Mouse (Mus musculus) cerebellum, adult 11-12 months (tissue): ENCODE measurements at regions not wholly inside any gene's neighbourhood (a gene's known extent, or its start where the extent isn't known, plus 50 kb on each side); places are given as distances from the start of the nearest gene placed in this dataset.

ENCODE experiments used
- DNase-seq: peaks from one replicate; pipeline ENCODE4 v3.0.0; 2022

DNA sequence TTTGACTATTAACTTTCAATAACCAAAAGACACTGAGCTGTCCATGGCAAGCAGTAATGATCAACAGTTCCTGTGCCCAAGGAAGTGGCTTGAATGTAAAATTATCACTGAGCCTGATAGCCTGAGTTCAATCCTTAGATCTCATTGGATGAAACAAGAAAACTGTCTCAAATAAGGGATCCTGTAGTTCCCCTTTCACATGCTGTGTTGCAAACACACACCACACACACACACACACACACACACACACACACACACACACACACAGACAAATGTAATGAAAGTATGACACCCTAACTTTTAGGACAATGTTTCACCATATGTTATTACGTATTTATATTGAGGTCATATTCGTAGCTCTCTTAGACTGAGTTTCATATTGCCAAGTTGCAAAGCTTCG lies 1032.7 kb upstream of the Zeb2 start:
- no peak for DNase-seq

DNA sequence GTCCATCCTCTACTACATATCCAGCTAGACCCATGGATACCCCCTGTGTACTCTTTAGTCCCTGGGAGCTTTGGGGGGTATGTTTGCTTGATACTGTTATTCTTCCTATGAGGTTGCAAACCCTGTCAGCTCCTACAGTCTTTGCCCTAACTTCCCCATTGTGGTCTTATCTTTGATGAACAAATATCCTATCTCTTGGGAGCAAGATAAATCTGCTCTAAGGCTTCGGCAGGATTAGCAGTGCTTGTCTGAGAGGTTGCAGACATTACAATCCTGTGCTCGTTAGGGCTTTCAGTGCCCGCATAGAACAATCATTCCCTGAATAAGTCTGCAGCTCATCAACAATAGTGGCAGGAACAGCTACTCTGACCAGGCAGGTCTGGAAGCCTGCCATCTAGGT lies 1002.7 kb upstream of the Zeb2 start:
- DNase-seq: no peak

GRCm38 (mm10) chr2:46106991-46107390 lies 989.8 kb upstream of the Zeb2 start:
- no peak for DNase-seq

DNA sequence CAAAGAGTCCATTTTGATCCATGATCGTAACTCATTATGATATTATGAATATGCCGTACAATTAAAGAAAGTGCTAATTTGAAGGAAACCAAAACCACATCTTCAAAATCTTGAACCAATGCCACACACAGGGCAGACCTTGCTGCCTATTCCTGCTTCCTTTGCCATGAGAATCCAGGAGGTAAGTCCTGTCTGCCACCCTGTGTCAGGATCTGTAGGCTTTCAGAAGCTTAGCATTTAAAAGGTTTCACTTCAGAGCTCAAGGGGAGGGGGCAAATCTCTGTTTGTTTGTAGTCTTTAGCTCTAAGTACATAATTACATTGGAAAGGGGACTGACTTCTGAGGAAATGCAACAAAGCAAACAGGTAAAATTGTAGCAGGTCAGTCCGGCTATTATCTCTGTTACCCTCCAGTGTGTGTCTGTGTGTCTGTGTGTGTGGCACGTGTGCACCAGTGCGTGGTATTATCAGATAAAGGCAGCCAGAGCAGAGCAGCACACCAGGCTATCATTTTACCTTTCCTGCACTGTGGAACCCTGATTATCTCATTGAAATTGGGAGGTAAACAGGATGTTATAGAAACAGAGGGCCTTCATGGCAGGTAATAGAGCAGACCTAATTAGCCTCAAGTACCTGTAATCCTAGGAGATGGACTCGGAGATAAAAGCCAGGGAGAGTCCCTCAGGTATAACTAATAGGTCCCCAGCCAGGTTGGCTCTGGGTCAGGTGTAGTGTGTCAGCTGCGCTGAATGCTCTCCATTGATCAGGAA lies 948.0 kb upstream of the Zeb2 start:
- DNase-seq: no peak

DNA sequence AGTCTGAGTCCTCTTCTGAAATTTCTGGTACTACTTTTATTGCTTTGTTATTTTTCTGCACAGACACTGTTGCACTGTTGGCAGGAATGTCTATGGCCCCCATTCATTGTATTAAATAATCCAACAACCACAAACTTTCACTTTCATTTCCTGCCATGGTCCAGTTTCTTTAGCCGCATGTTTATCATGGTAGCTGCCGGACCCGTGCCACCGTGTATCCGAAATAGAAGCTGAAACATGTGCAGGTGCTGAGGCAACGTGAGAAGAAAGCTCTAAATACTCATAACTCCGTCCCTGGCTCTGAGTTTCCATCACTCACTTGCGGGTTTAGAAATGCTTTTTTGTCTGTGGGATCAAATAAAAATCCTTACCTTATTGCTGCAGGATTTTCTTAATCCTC lies 938.5 kb upstream of the Zeb2 start:
- DNase-seq: no peak

DNA sequence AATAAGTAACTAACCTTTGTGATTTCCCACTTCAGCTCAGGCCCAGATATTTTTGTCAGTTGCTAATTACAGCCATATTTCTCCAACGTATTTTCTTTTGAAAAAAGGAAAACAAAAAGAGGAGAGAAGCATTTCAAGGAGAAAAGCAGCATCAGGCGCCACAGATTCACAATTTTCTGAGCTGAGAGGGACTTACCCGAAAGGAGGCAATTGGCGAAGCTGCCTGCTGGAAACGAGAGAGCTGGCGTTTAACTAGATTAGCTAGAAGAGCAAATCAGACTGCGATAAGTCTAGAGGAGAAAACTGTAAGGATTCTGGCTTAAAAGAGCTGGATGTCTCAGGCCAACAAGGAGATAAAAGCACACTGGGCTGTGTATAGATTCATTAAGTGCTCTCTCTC lies 937.7 kb upstream of the Zeb2 start:
- no peak for DNase-seq

DNA sequence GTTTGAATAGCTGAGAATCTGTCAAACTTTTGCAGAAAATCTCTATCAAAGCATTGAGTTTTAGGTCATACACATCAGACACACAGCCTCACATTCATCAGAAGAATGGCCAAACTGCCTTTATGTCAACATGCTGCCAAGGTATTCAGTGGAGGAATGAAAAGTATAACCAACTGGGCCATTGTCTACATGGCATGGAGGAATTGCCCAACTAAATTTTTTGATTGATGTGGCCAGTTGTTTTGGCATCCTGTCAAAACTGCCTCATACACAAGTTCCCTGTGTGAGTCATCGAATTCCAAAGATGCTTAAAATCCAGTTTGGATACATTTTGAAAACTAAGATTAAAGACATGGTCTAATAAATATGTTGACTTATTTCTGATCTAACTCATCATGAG lies 904.7 kb upstream of the Zeb2 start:
- no peak for DNase-seq

GRCm38 (mm10) chr2:46013771-46014269 lies 896.6 kb upstream of the Zeb2 start:
- DNase-seq: no peak

GRCm38 (mm10) chr2:46012716-46013115 lies 895.5 kb upstream of the Zeb2 start:
- DNase-seq: no peak

- DNase-seq: no peak
These were observed 858.0 kb upstream of the Zeb2 start for GRCm38 (mm10) chr2:45975157-45975556.

- no peak for DNase-seq
These were observed 851.4 kb upstream of the Zeb2 start for GRCm38 (mm10) chr2:45968635-45969034.

- no peak for DNase-seq
These were observed 839.7 kb upstream of the Zeb2 start for GRCm38 (mm10) chr2:45956792-45957330.

GRCm38 (mm10) chr2:45948758-45949157 lies 831.6 kb upstream of the Zeb2 start:
- DNase-seq: no peak

DNA sequence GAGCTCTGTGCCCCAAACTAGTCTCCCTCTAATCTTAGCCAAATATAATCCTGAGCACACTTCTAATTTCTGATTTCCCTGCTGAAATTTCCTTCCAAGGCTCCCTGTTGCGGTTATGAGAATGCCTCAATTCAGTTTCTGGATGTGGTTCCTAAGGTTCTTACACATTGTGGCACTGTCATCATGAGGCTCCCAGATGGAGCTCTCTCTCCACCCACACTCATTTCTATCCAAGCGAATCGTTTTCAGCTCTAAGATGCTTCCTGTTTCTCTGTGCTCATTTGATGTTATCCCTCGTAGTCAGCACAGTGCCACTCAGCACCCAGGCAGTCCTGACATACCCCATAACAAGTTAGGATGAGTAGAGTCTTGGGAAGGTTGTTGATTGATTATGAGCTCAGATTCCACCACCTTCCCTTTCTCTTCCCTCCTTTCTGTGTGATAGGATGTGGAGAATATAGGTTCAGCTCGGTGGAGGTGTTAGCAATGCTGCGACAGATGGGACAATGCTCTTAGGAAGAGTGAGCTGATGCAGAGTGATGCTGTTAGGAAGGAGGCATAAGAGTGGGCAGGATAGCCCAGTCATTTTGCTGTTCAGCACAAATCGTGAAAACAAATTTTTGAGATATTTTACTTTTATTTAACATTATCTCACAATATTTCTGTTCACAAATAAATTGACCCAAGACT lies 808.7 kb upstream of the Zeb2 start:
- DNase-seq: no peak

DNA sequence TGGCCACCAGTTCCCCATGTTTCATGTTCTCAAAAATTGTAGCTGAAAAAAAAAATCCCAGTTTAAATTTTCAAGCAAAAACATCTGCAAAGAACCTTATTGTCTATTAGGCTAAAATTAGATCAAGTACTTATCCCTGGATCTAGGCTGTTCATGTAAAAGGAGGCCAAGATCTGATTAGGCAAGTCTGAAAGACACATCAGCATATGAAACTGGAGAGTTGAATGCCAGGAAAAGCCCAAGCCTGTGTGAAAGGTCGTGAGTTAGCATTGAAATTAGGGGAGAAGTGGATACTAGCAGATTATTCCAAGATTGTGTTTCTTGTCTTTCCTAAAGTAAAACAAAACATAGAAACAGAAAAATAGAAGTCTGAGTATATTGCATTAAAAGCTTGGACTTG lies 791.7 kb upstream of the Zeb2 start:
- DNase-seq: no peak

- DNase-seq: no peak
These were observed 787.5 kb upstream of the Zeb2 start for GRCm38 (mm10) chr2:45904623-45905235.

- no peak for DNase-seq
These were observed 786.9 kb upstream of the Zeb2 start for GRCm38 (mm10) chr2:45904090-45904489.

- no peak for DNase-seq
These were observed 786.2 kb upstream of the Zeb2 start for GRCm38 (mm10) chr2:45903350-45903749.

DNA sequence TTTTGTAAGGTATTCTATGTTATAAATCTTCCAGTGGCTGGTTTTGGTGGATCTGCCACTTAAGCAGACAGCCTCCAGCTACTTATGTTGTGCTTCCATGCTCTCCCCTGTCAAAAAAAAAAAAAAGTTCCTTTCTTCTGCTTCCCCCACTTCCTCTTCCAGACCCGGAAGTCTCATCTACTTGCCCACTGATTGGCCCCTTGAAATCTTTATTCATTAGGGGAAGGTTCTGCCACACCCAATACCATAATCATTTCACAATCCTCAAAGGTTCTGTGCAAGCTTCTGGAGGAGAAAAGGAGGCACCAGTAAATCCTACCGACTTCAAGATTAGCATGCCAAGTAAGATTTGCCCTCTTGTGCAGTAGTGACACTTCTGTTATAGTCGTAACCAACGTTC lies 784.7 kb upstream of the Zeb2 start:
- no peak for DNase-seq

GRCm38 (mm10) chr2:45884680-45885079 lies 767.5 kb upstream of the Zeb2 start:
- DNase-seq: no peak

DNA sequence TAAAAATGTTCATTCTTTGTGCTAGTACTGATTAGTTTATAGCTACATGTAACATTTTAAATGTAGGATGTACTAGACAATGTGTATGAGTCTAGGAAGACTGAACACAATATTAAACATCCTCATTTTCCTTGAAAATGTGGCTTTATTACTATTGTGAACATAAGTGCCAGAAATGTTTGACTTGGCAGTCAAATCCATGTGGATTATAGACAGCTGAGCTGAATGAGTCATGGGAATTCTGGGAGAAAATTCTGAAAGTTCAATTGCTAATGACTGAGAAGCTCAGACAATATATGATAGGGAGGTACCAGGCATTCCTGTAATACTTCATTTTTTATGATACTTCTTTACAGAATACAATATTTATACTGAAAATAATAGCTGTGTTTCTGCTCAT lies 761.5 kb upstream of the Zeb2 start:
- no peak for DNase-seq

- peak; percentile 8 for DNase-seq
These were observed 742.7 kb upstream of the Zeb2 start for GRCm38 (mm10) chr2:45859901-45860331.

- no peak for DNase-seq
These were observed 742.2 kb upstream of the Zeb2 start for GRCm38 (mm10) chr2:45859445-45859844.
